Mouse (Mus musculus): ENCODE results near the gene Dnase1. TPM values are rescaled to one million over a fixed set of nuclear protein-coding genes. Genes with fewer than 3 reads are reported as not detected.

Dnase1 gene
- polyA plus RNA-seq, 1 experiment from 2014 or later, result 8.6 TPM

Small RNAs within 50 kb of the gene (microRNA-seq; reads per million reads assigned to microRNA genes)
- not detected for gene Gm23413

Other genes with a start within 250 kb of the Dnase1 start
- gene Olfr15, start 206.1 kb upstream of the Dnase1 start, polyA plus RNA-seq (2015; fragmentation: Nextera tagmentation; extraction: Ambion mirVana), result 0.17 TPM in 1 of 2 replicates, not detected in the other
- 3.0 and 3.1 TPM in 2 replicates for gene Zfp174, start 189.7 kb upstream of the Dnase1 start, polyA plus RNA-seq (2015; fragmentation: Nextera tagmentation; extraction: Ambion mirVana)
- gene Naa60, start 164.6 kb upstream of the Dnase1 start, polyA plus RNA-seq (2015; fragmentation: Nextera tagmentation; extraction: Ambion mirVana), result 87.6 and 89.4 TPM in 2 replicates
- 14.0 and 17.5 TPM in 2 replicates for gene Zfp597, start 152.4 kb upstream of the Dnase1 start, polyA plus RNA-seq (2015; fragmentation: Nextera tagmentation; extraction: Ambion mirVana)
- gene Gm20695, start 152.3 kb upstream of the Dnase1 start, polyA plus RNA-seq (2015; fragmentation: Nextera tagmentation; extraction: Ambion mirVana), result 2.1 and 3.3 TPM in 2 replicates
- 12.0 and 13.4 TPM in 2 replicates for gene 1700037C18Rik, start 128.3 kb upstream of the Dnase1 start, polyA plus RNA-seq (2015; fragmentation: Nextera tagmentation; extraction: Ambion mirVana)
- 41.0 and 43.4 TPM in 2 replicates for gene Cluap1, start 128.1 kb upstream of the Dnase1 start, polyA plus RNA-seq (2015; fragmentation: Nextera tagmentation; extraction: Ambion mirVana)
- gene Nlrc3, start 60.3 kb upstream of the Dnase1 start, polyA plus RNA-seq (2015; fragmentation: Nextera tagmentation; extraction: Ambion mirVana), result 0.88 and 1.2 TPM in 2 replicates
- 28.1 and 29.2 TPM in 2 replicates for gene Slx4, start 33.2 kb upstream of the Dnase1 start, polyA plus RNA-seq (2015; fragmentation: Nextera tagmentation; extraction: Ambion mirVana)
- gene Trap1, start 40.9 kb downstream of the Dnase1 start, polyA plus RNA-seq (2015; fragmentation: Nextera tagmentation; extraction: Ambion mirVana), result 52.7 and 54.5 TPM in 2 replicates
- gene Crebbp, start 177.1 kb downstream of the Dnase1 start, polyA plus RNA-seq (2015; fragmentation: Nextera tagmentation; extraction: Ambion mirVana), result 47.4 and 49.0 TPM in 2 replicates